Mouse (Mus musculus) cerebellum, postnatal 14 days (tissue): ENCODE data around the gene Sapcd1.

ENCODE experiments used
- DNase-seq, 2 experiments: peaks; one replicate each; pipeline ENCODE4 v3.0.0; 2021; ENCODE audit warnings: mixed read lengths in 2 of 2

The Sapcd1 gene

GRCm38 (mm10) chr17:35027277-35028068 lies at the start of gene Sapcd1:
Gene Sapcd1 (minus strand): TSS chr17:35028016.
- DNase-seq = peak; percentile 71 to 81

- DNase-seq = peak in 1 of 2 experiments; percentile 33
Observed at GRCm38 (mm10) chr17:35077285-35077684, 49.5 kb upstream of the Sapcd1 start.

GRCm38 (mm10) chr17:35076507-35077176 lies 48.8 kb upstream of the Sapcd1 start, which contains the start of gene Ly6g6e:
Gene Ly6g6e (plus strand): TSS chr17:35076902.
- no peak for DNase-seq

GRCm38 (mm10) chr17:35074097-35074496 lies 46.3 kb upstream of the Sapcd1 start:
- peak; percentile 80 to 88 for DNase-seq

- DNase-seq = peak; percentile 22 to 44
Observed at GRCm38 (mm10) chr17:35071454-35071853, 43.6 kb upstream of the Sapcd1 start.

GRCm38 (mm10) chr17:35070556-35071229 lies 42.9 kb upstream of the Sapcd1 start:
- peak; percentile 87 to 90 for DNase-seq

- peak in 1 of 2 experiments; percentile 43 for DNase-seq
Observed at GRCm38 (mm10) chr17:35068213-35068914, 40.5 kb upstream of the Sapcd1 start.

- DNase-seq = peak in 1 of 2 experiments; percentile 15
Observed at GRCm38 (mm10) chr17:35066084-35066483, 38.3 kb upstream of the Sapcd1 start, which contains the start of gene Mpig6b. Gene Mpig6b (minus strand): TSS chr17:35066184.

- DNase-seq = peak; percentile 57 to 63
Observed at GRCm38 (mm10) chr17:35064951-35065947, 37.4 kb upstream of the Sapcd1 start, which contains the start of gene Ly6g6c. Gene Ly6g6c (plus strand): TSS chr17:35065388.

- peak; percentile 79 to 85 for DNase-seq
Observed at GRCm38 (mm10) chr17:35064378-35064877, 36.6 kb upstream of the Sapcd1 start.

GRCm38 (mm10) chr17:35063466-35063865 lies 35.6 kb upstream of the Sapcd1 start:
- DNase-seq = peak; percentile 68 to 76

- DNase-seq = no peak
Observed at GRCm38 (mm10) chr17:35061299-35061698, 33.5 kb upstream of the Sapcd1 start.

- DNase-seq = peak; percentile 41 to 44
Observed at GRCm38 (mm10) chr17:35060737-35061297, 33.0 kb upstream of the Sapcd1 start.

GRCm38 (mm10) chr17:35060071-35060470 lies 32.3 kb upstream of the Sapcd1 start:
- peak; percentile 49 to 50 for DNase-seq

GRCm38 (mm10) chr17:35058911-35059892 lies 31.4 kb upstream of the Sapcd1 start, which contains the start of gene Ddah2:
Gene Ddah2 (plus strand): TSS chr17:35059035.
- peak; percentile 94 to 95 for DNase-seq

- peak in 1 of 2 experiments; percentile 25 for DNase-seq
Observed at GRCm38 (mm10) chr17:35058316-35058715, 30.5 kb upstream of the Sapcd1 start.

GRCm38 (mm10) chr17:35057090-35057489 lies 29.3 kb upstream of the Sapcd1 start:
- no peak for DNase-seq

- DNase-seq = no peak
Observed at GRCm38 (mm10) chr17:35055691-35056495, 28.1 kb upstream of the Sapcd1 start.
